Mouse (Mus musculus): Measurements from ENCODE around the gene Anp32b. TPM values are rescaled to one million over a fixed set of nuclear protein-coding genes. Genes with fewer than 3 reads are reported as not detected.

Anp32b gene
- polyA plus RNA-seq, 1 experiment from 2014 or later: 362 TPM

DNA sequence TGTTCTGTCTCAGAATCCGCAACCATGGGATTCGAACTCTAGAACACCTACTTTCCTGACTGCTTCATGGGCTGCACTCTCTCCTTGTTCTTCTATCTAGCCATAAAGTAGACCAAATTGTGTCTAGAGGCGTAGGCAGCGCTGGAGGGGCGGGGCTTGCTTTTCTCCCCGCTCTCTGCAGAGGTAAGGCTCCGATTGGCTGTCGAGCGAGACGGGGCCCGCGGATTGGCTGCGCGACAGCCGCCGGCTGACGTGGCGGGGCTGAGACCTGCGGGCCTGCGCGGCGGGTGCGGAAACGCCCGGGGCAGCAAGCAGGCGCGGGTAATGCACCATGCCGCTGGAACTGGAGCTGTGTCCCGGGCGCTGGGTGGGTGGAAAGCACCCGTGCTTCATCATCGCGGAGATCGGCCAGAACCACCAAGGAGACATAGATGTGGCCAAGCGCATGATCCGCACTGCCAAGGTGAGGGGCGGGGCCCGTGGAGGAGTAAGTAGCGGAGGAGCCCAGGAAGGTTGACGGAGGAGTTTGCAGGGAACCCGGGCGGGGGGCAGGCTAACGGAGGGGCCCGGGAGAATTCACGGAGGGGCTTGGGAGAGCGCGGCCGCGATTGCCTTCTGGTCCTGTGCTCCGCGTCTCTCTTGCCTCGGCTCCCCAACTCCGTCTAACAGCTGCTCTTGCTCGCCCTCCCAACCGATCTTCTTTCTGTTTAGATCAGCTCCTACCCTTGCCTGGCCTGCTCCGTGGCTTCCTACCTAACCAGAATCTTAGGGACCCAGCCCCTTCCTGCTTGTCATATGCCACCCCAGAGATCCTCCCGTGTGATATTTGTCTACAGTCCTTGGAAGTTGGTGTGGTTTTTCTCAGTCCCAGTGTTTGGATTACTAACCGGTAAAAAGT is 38.6 kb downstream of the Anp32b start, which contains the start of gene Nans:
TSS of gene Nans (plus strand) at position 221 of the 898 bp plus-strand sequence.
- Histone ChIP-seq H3K27ac (peak within 1 kb of the TSS; percentile 78), H3K36me3 (peaks cover 23% of the 10 kb centered on the region), H3K4me1 (replicated peaks) (peaks cover 16% of the 10 kb centered on the region; the same call in 1 of the 2 replicates), H3K27me3 (no peaks in the 10 kb centered on the region), H3K4me2 (peak within 1 kb of the TSS; percentile 68), H3K4me3 (replicated peaks) (peak within 1 kb of the TSS; percentile 76), H3K9me3 (no peaks in the 10 kb centered on the region), H3K9ac (replicated peaks) (peak within 1 kb of the TSS; percentile 79)
- under 1% methylated on average over 58 of the region's 58 CpGs for WGBS
- peak; percentile 98 for ATAC-seq (ENCODE audit: insufficient number of reproducible peaks, insufficient read depth, low FRiP score, low TSS enrichment, low read depth)

DNA sequence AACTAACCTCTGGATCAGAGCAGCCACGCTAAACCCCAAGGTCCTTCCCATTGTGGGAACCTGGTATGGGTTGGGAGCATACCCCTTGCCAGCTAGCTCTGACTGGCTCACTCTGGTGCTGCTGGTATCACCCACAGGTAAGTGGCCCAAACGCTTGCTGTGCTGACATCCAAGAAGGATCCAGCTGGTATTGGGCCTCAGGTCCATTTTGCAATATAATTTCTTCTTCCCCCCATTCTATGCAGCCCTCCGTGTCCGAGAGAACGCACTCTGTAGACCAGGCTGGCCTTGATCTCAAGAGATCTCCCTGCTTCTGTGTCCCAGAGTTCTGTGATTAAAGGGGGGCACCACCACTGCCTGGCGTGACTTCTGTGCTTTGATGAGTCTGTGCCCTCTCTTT is 42.4 kb downstream of the Anp32b start:
- H3K9ac ChIP-seq (replicated peaks): no peak overlapping the region
- no peaks in the 10 kb centered on the region for H3K27me3 ChIP-seq
- H3K36me3 ChIP-seq: peaks cover 49% of the 10 kb centered on the region
- H3K27ac ChIP-seq: no peak overlapping the region
- H3K4me1 ChIP-seq (replicated peaks): peaks cover 16% of the 10 kb centered on the region; the same call in 1 of the 2 replicates
- ATAC-seq (ENCODE audit: insufficient number of reproducible peaks, insufficient read depth, low FRiP score, low TSS enrichment, low read depth): no peak
- 92% methylated on average over 6 of the region's 6 CpGs for WGBS
- H3K9me3 ChIP-seq: no peaks in the 10 kb centered on the region
- H3K4me2 ChIP-seq: no peak overlapping the region
- H3K4me3 ChIP-seq (replicated peaks): no peak overlapping the region

DNA sequence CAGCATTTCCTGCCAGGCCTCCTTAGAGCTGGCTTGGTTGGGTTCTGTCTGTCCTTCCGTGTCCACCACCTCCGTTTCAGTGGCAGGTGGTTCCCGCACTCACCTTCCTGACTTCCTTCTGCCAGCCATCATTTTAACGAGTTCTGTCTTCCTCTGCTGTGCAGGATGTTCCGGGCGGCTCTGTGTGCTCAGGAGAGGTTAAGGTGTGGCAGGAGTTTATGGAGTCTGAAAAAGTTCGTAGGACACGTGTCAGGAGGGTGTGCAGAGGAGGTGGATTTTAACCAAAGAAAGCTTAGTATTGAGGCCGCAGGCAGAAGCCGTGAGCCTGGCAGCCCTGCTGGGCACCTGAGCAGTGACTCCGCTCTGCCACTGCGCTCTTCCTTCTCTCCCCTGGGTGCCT is 44.8 kb downstream of the Anp32b start:
- no peak for ATAC-seq (ENCODE audit: insufficient number of reproducible peaks, insufficient read depth, low FRiP score, low TSS enrichment, low read depth)
- Histone ChIP-seq H3K9ac (replicated peaks) (no peak overlapping the region), H3K9me3 (no peaks in the 10 kb centered on the region), H3K4me2 (no peak overlapping the region), H3K36me3 (peaks cover 66% of the 10 kb centered on the region), H3K4me1 (replicated peaks) (0 out of 2 replicates have a peak, but pooled peaks cover 6% of the 10 kb centered on the region), H3K27me3 (no peaks in the 10 kb centered on the region), H3K4me3 (replicated peaks) (no peak overlapping the region), H3K27ac (no peak overlapping the region)
- WGBS: 82% methylated on average over 12 of the region's 12 CpGs

DNA sequence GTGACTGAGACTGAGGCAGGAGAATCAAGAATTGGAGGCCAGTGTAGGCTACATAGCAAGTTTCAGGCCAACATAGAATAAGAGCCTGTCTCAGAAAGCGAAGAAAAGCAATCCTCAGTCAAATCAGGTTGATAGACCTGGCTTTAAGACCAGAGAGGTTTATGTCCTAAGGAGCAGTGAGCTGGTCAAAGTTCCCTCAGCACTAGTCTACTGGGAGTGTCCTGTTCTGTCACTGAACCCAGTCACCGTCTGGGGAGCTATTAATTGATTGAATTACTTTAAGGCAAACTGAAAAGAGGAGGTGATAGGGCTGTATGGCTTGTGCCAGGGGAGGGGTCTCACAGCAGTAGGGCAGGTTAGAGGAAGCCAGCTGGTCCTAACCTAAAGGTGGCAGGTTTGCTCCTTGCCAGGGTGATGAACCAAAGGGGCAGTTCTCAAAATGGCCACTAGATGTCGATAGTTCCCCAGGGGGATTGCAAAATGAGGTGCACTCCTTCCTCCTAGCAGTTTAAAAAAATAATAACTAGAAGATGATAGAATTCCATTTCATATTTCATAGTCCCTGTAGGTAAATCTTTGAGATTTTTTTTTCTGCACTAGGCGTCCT is 46.7 kb downstream of the Anp32b start:
- 0 out of 2 replicates have a peak, but pooled peaks have one; percentile 24 for ATAC-seq (ENCODE audit: insufficient number of reproducible peaks, insufficient read depth, low FRiP score, low TSS enrichment, low read depth)
- 46% methylated on average over 4 of the region's 4 CpGs for WGBS
- Histone ChIP-seq H3K36me3 (peaks cover 80% of the 10 kb centered on the region), H3K4me3 (replicated peaks) (no peak overlapping the region), H3K27me3 (no peaks in the 10 kb centered on the region), H3K9me3 (no peaks in the 10 kb centered on the region), H3K27ac (no peak overlapping the region), H3K4me2 (no peak overlapping the region), H3K4me1 (replicated peaks) (no peaks in the 10 kb centered on the region), H3K9ac (replicated peaks) (no peak overlapping the region)

DNA sequence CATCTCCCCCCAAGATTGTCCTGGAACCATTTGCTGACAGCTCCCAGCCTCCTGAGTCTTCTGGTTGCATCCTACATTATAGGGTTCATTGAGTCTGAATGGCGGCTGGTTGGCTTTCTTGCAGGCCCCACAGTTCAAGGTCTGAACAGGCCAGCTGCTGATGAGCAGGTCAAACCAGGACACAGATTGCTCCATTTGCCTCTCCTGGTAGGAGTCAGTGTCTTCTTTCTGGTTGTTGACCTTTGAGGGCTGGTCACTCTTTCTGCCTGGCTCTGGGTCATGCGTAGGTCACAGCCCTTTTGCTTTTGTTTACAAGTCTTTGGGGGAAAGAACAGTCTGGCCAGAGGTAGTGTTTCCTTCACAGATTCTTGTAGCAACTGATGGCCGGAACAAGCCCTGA is 47.8 kb downstream of the Anp32b start:
- no peak overlapping the region for H3K4me2 ChIP-seq
- ATAC-seq (ENCODE audit: insufficient number of reproducible peaks, insufficient read depth, low FRiP score, low TSS enrichment, low read depth): no peak
- WGBS: 75% methylated on average over 3 of the region's 3 CpGs
- H3K36me3 ChIP-seq: peaks cover 79% of the 10 kb centered on the region
- H3K4me3 ChIP-seq (replicated peaks): no peak overlapping the region
- no peak overlapping the region for H3K27ac ChIP-seq
- no peak overlapping the region for H3K9ac ChIP-seq (replicated peaks)
- no peaks in the 10 kb centered on the region for H3K4me1 ChIP-seq (replicated peaks)
- no peaks in the 10 kb centered on the region for H3K27me3 ChIP-seq
- H3K9me3 ChIP-seq: no peaks in the 10 kb centered on the region

DNA sequence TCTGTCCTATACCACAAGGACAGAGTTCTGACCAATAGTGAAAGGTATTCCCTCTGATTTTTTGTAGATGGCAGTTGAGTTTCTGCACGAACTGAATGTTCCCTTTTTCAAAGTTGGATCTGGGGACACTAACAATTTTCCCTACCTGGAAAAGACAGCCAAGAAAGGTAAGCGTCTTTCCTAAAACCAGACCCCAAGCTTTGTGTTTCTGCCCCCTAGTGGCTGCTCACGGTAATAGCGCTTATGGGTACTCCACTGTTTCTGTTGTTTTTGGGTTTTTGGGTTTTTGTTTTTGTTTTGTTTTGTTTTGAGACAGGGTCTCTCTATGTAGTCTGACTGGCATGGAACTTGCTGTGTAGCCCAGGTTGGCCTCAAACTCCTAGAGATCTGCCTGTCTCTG is 48.3 kb downstream of the Anp32b start:
- no peaks in the 10 kb centered on the region for H3K27me3 ChIP-seq
- no peak overlapping the region for H3K4me2 ChIP-seq
- no peak overlapping the region for H3K9ac ChIP-seq (replicated peaks)
- 17% methylated on average over 4 of the region's 4 CpGs for WGBS
- ATAC-seq (ENCODE audit: insufficient number of reproducible peaks, insufficient read depth, low FRiP score, low TSS enrichment, low read depth): no peak
- H3K4me1 ChIP-seq (replicated peaks): no peaks in the 10 kb centered on the region
- H3K9me3 ChIP-seq: no peaks in the 10 kb centered on the region
- no peak overlapping the region for H3K27ac ChIP-seq
- peaks cover 78% of the 10 kb centered on the region for H3K36me3 ChIP-seq
- H3K4me3 ChIP-seq (replicated peaks): no peak overlapping the region

DNA sequence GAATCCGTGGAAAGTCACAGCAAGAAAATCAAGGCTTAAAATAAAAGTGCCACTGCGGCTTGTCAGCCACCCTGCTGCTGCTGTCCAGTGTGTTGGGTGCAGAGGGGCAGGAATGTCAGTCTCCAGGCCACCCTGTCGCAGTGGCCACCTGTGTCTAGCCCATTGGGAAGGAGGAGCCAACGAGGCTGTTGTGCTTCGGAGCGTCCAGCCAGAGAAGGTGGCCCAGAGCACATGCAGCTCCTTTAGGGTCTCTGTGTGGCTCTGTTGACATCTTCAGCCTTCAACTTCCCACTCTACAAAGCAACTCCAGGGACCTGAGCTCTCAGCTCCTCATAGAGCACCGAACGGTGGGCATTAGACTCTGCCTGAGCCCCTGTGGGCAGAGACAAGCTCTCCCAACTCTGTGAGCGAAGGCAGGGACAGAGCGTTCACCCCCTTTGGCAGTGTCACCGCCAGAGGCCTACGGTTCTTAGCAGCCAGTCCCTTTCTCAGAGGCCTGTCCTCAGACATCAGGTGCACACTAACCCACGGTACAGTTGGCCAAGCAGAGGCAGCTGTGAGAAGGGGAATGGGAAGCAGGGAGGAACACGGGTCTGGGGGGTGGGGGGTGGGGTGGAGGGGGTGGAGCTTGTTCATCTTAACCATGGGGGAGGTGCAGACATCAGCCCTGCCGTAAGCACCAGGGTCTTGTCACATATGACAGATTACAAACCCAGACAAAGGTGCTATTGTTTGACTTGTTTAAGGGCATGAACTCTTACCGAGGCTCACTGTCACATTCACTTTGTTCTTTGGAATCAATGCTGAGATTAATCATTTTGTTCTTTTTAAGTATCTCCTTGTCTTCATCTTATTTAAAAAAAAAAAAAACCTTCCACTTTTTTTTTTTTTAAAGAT is 52.2 kb downstream of the Anp32b start:
- no peaks in the 10 kb centered on the region for H3K9me3 ChIP-seq
- no peak overlapping the region for H3K27ac ChIP-seq
- H3K9ac ChIP-seq (replicated peaks): no peak overlapping the region
- H3K4me3 ChIP-seq (replicated peaks): no peak overlapping the region
- H3K27me3 ChIP-seq: peaks cover 23% of the 10 kb centered on the region
- H3K36me3 ChIP-seq: peaks cover 58% of the 10 kb centered on the region
- WGBS: 79% methylated on average over 16 of the region's 16 CpGs
- peaks cover 7% of the 10 kb centered on the region; the same call in 1 of the 2 replicates for H3K4me1 ChIP-seq (replicated peaks)
- no peak for ATAC-seq (ENCODE audit: insufficient number of reproducible peaks, insufficient read depth, low FRiP score, low TSS enrichment, low read depth)
- no peak overlapping the region for H3K4me2 ChIP-seq

DNA sequence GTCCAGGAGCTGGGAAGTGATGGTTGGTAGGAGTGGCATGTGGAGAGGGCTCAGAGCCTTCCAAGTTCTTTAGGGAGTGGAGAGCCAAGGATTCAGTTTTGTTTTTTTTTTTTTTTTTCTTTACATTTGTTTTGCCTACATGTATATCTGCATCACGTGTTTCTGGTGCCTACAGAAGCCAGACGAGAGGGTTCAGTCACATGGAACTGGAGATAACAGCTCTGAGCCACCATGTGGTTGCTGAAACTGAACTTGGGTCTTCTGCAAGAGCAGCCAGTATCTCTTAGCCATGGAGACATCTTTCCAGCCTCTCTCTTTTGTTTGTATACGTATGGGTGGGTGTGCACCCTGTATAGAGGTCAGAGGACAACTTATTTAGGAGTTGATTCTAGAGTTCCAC is 53.2 kb downstream of the Anp32b start:
- Histone ChIP-seq H3K27ac (no peak overlapping the region), H3K4me2 (no peak overlapping the region), H3K4me3 (replicated peaks) (no peak overlapping the region), H3K9ac (replicated peaks) (no peak overlapping the region), H3K36me3 (peaks cover 58% of the 10 kb centered on the region), H3K9me3 (no peaks in the 10 kb centered on the region), H3K27me3 (peaks cover 23% of the 10 kb centered on the region), H3K4me1 (replicated peaks) (peaks cover 7% of the 10 kb centered on the region; the same call in 1 of the 2 replicates)
- WGBS: 86% methylated on average over 3 of the region's 3 CpGs
- no peak for ATAC-seq (ENCODE audit: insufficient number of reproducible peaks, insufficient read depth, low FRiP score, low TSS enrichment, low read depth)

DNA sequence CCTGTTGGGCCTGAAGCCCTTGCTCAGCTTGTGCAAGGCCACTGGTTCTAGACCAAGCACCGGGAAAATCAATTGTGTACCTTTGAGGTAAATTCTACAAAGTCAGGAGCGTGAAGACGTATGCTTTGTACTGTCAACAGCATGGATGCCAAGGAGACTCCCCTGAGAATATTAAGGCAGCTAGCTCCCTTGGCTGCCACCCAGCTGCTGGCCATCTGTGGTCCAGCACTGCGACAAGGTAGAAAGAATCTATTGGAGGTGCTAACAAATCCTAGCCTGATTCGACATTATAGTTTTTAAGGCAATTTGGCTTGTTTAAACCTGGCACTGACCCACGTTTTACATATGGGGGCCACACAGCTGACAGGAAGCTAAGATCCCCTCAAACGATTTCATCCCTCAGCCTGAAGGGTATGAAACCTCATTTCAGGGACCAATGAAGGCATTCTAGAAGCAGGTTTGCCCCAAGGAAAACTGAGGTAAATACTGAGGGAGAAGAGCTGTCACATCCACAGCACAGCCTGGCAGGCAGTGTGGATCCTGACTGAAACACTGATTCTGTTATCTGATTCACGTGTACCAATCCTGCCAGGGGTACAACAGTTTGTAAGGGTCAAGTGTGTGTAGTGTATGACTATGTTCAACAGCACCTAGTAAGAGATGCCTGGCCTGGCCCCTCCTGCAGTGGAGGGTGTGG is 54.8 kb downstream of the Anp32b start:
- Histone ChIP-seq H3K4me2 (no peak overlapping the region), H3K4me3 (replicated peaks) (no peak overlapping the region), H3K27ac (no peak overlapping the region), H3K9ac (replicated peaks) (no peak overlapping the region), H3K36me3 (peaks cover 42% of the 10 kb centered on the region), H3K9me3 (no peaks in the 10 kb centered on the region), H3K4me1 (replicated peaks) (peaks cover 7% of the 10 kb centered on the region; the same call in 1 of the 2 replicates), H3K27me3 (peaks cover 23% of the 10 kb centered on the region)
- WGBS: 68% methylated on average over 8 of the region's 8 CpGs
- no peak for ATAC-seq (ENCODE audit: insufficient number of reproducible peaks, insufficient read depth, low FRiP score, low TSS enrichment, low read depth)

DNA sequence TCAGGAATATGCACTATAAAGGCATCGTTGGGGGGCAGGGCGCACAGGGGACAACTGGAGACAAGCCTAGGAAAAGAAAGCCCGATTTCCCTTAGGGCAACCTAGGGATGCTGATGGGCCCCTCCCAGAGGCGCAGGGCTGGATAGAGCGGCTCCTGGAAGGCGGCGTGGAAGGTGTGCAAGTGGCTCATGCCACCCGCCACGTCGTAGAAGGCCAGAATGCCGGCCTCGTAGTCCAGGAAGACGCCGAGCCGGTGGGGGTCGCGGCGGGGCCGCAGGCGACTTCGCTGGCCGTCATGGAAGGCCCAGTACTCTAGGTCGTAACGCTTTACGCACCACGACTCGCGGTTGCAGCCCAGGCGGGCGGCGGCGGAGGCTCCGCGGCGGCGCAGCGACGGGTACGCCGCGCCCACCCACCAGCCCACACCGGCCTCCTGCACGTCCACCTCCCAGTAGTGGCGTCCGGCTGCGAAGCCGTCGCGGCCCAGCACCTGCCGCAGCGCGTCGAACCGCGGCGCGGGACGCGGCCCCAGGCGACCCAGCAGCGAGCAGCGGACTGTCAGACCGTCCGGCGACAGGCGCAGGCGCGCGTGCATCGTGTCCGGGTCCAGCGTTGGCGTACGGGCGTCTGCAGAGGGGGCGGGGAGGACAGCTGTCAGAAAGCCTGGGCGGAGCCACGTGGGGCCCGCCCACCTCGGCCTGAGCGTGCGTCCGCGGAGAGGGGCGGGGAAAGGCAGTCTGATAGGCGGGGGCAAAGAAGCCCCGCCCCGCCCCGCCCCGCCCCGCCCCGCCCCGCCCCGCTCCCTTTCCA is 56.3 kb downstream of the Anp32b start:
- H3K4me3 ChIP-seq (replicated peaks): peak overlapping the region; percentile 66
- H3K4me2 ChIP-seq: peak overlapping the region; percentile 90
- no peak overlapping the region for H3K27ac ChIP-seq
- H3K9me3 ChIP-seq: no peaks in the 10 kb centered on the region
- WGBS: under 1% methylated on average over 94 of the region's 94 CpGs
- H3K27me3 ChIP-seq: peaks cover 23% of the 10 kb centered on the region
- peak overlapping the region; percentile 45 for H3K9ac ChIP-seq (replicated peaks)
- peaks cover 27% of the 10 kb centered on the region for H3K36me3 ChIP-seq
- peak; percentile 90 for ATAC-seq (ENCODE audit: insufficient number of reproducible peaks, insufficient read depth, low FRiP score, low TSS enrichment, low read depth)
- peaks cover 7% of the 10 kb centered on the region; the same call in 1 of the 2 replicates for H3K4me1 ChIP-seq (replicated peaks)
